In the genomic region with DNA sequence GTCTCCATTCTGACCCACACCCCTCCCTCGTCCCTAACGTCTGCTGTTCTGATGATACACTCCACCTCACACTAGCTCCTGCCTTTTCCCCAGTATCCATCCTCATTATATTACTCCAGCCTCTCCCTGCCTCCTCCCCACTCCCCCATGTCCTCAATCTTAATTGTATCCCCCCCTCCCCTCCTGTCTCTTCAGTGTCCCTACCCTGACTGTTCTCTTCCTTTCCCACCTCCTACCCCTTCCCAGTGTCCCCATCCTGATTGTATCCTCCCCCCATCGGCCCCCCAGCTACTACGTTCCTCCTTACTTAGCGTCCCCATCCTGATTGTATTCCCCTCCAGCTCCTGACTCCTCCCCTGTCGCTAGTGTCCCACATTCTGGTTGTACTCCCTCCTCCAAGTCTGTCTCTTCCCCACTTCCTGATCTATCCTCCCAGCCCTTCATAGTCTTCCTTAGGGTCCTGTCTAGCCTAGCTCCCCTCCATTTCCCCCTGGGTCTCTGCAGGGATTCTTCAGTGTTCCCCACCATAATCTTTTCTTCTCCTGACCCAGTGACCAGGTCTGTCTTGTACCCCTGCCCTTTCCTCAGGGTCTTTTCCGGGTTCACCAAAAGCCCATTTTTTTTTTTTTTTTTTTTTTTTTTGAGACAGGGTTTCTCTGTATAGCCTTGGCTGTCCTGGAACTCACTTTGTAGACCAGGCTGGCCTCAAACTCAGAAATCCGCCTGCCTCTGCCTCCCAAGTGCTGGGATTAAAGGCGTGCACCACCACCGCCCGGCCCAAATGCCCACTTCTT, we compare ENCODE assay signal across 8 mouse cellular contexts. TPM values are rescaled to one million over a fixed set of nuclear protein-coding genes. Genes with fewer than 3 reads are reported as not detected.
DNase-seq lines count a peak whose midpoint lies in the region; ATAC-seq and TF ChIP-seq lines count a peak whose summit lies in the region.

No protein-coding gene starts in this region.

- no peaks in the 10 kb centered on the region for H3K9me3 ChIP-seq in heart, postnatal 0 days (replicated peaks; ENCODE audit: control insufficient read depth, low read length)
- H3K9me3 ChIP-seq in midbrain, embryonic 11.5 days (ENCODE audit: control insufficient read depth, low read length) = no peaks in the 10 kb centered on the region

- 0 out of 2 replicates have a peak, but pooled peaks have one; percentile 27 for ATAC-seq in heart, postnatal 0 days (ENCODE audit: insufficient read depth, low read depth)
- ATAC-seq in midbrain, embryonic 11.5 days (ENCODE audit: low FRiP score) = peak; percentile 77

- no peaks in the 10 kb centered on the region for H3K36me3 ChIP-seq in heart, postnatal 0 days (replicated peaks; ENCODE audit: control insufficient read depth, insufficient read depth, low read length)
- no peaks in the 10 kb centered on the region for H3K36me3 ChIP-seq in midbrain, embryonic 11.5 days (ENCODE audit: control insufficient read depth, insufficient read depth, low read length)

- TF ChIP-seq EP300 in heart, postnatal 0 days (IDR thresholded peaks at IDR 0.05; ENCODE audit: low read depth) = no peak

- 42% methylated on average over 11 of the region's 11 CpGs for WGBS in heart, postnatal 0 days
- WGBS in midbrain, embryonic 11.5 days = 40% methylated on average over 10 of the region's 11 CpGs

- peak; percentile 21 for DNase-seq in kidney, postnatal 10 days
- DNase-seq in kidney, postnatal 25 days = no peak
- DNase-seq in cerebellum, adult 11-12 months = peak; percentile 55
- peak; percentile 32 for DNase-seq in heart, postnatal 0 days (ENCODE audit: low spot score)
- no peak for DNase-seq in midbrain, embryonic 11.5 days (ENCODE audit: low spot score, missing footprints)
- no peak for DNase-seq in T-cell, adult 2 months (ENCODE audit: low spot score)
- DNase-seq in urinary bladder, postnatal 25 days (ENCODE audit: low spot score) = no peak
- no peak for DNase-seq in frontal cortex, postnatal 25 days (ENCODE audit: low spot score in 2 of 2)

- H3K4me2 ChIP-seq in heart, postnatal 0 days (ENCODE audit: low read depth, low read length) = peak overlapping the region; percentile 98
- peak overlapping the region; percentile 82 for H3K4me2 ChIP-seq in midbrain, embryonic 11.5 days

- H3K27ac ChIP-seq in heart, postnatal 0 days (ENCODE audit: low read depth) = peak overlapping the region; percentile 86; the same call in 1 of the 2 replicates
- H3K27ac ChIP-seq in midbrain, embryonic 11.5 days (ENCODE audit: low read depth, low read length) = no peak overlapping the region

- no peaks in the 10 kb centered on the region for H3K27me3 ChIP-seq in heart, postnatal 0 days (ENCODE audit: control insufficient read depth, insufficient read depth, low read length)
- H3K27me3 ChIP-seq in midbrain, embryonic 11.5 days (ENCODE audit: control insufficient read depth, insufficient read depth, low read length) = no peaks in the 10 kb centered on the region

- peak overlapping the region; percentile 92 for H3K4me3 ChIP-seq in heart, postnatal 0 days (ENCODE audit: low read depth, low read length)
- H3K4me3 ChIP-seq in midbrain, embryonic 11.5 days (ENCODE audit: low read depth, low read length) = peak overlapping the region; percentile 74

- peak overlapping the region; percentile 91 for H3K9ac ChIP-seq in heart, postnatal 0 days (replicated peaks; ENCODE audit: low read depth, low read length)
- peak overlapping the region; percentile 86 for H3K9ac ChIP-seq in midbrain, embryonic 11.5 days (ENCODE audit: low read length)

- no peak for TF ChIP-seq CTCF in heart, postnatal 0 days (IDR thresholded peaks at IDR 0.05; ENCODE audit: low read depth)

- peaks cover 4% of the 10 kb centered on the region for H3K4me1 ChIP-seq in heart, postnatal 0 days (ENCODE audit: control insufficient read depth, insufficient read depth)
- H3K4me1 ChIP-seq in midbrain, embryonic 11.5 days (ENCODE audit: control insufficient read depth, insufficient read depth, low read length) = peaks cover 7% of the 10 kb centered on the region; the same call in 1 of the 2 replicates

RNA-seq across cellular contexts. Expression of a gene that starts 0.8 kb away (rescaled TPM):
- 78.5 and 79.3 TPM in 2 replicates for total RNA-seq in heart, postnatal 0 days (2014; rRNA removed; ENCODE audit: low replicate concordance)
- polyA plus RNA-seq in heart, postnatal 0 days (2015; fragmentation: Nextera tagmentation; extraction: Ambion mirVana) = 65.4 and 67.2 TPM in 2 replicates
- 52.5 and 56.3 TPM in 2 replicates for polyA plus RNA-seq in midbrain, embryonic 11.5 days (2014; fragmentation: Nextera tagmentation; extraction: Ambion mirVana)

RNA-seq across cellular contexts. Expression of a gene that starts 7.7 kb away (rescaled TPM):
- 83.3 and 96.0 TPM in 2 replicates for total RNA-seq in heart, postnatal 0 days (2014; rRNA removed; ENCODE audit: low replicate concordance)
- 18.9 and 21.5 TPM in 2 replicates for polyA plus RNA-seq in heart, postnatal 0 days (2015; fragmentation: Nextera tagmentation; extraction: Ambion mirVana)
- polyA plus RNA-seq in midbrain, embryonic 11.5 days (2014; fragmentation: Nextera tagmentation; extraction: Ambion mirVana) = 104 and 114 TPM in 2 replicates

Comparison
In these comparisons a context has a peak if more than half of its experiments do, and no peak if none do; other contexts are left out.
1. DNase-seq: peak in kidney, postnatal 10 days (single experiment), cerebellum, adult 11-12 months (single experiment) and heart, postnatal 0 days (single experiment); none in kidney, postnatal 25 days (0 of 2), midbrain, embryonic 11.5 days (single experiment), T-cell, adult 2 months (single experiment), urinary bladder, postnatal 25 days (single experiment) and frontal cortex, postnatal 25 days (0 of 2).